Mouse (Mus musculus) liver, adult 2 months (tissue): Measurements from ENCODE around the gene Kalrn. TPM values are rescaled to one million over a fixed set of nuclear protein-coding genes. Genes with fewer than 3 reads are reported as not detected.

Experiments used
- DNase-seq: peaks from one replicate; pipeline ENCODE4 v3.0.0-alpha.2; 2011; ENCODE audit warnings: low read depth, low spot score; ENCODE audit errors: extremely low read depth
- H3K27ac ChIP-seq: fragments of 200-500 bp; replicated peaks from 2 replicates; pipeline ENCODE4 v1.5.1; 2012; ENCODE audit warnings: low read depth, mild to moderate bottlenecking, control low read depth, inconsistent platforms, low read length; ENCODE audit not compliant: insufficient read depth
- H3K27me3 ChIP-seq: fragments of 200-500 bp; 2 replicates; pipeline ENCODE4 v1.6.1; 2012; ENCODE audit warnings: mild to moderate bottlenecking, moderate library complexity, low read length, inconsistent platforms; ENCODE audit not compliant: control insufficient read depth, insufficient read depth
- H3K36me3 ChIP-seq: fragments of 200-500 bp; 2 replicates; pipeline ENCODE4 v1.6.1; 2012; ENCODE audit warnings: low read length, inconsistent platforms; ENCODE audit not compliant: control insufficient read depth, insufficient read depth
- H3K4me1 ChIP-seq: fragments of 200-500 bp; 2 replicates; pipeline ENCODE4 v1.6.1; 2011; ENCODE audit warnings: low read length; ENCODE audit not compliant: control insufficient read depth, insufficient read depth
- H3K4me3 ChIP-seq: fragments of 200-500 bp; 2 replicates; pipeline ENCODE4 v1.5.1; 2011; ENCODE audit warnings: low read depth, mild to moderate bottlenecking, control low read depth, low read length, moderate library complexity; ENCODE audit not compliant: insufficient read depth
- H3K79me2 ChIP-seq: fragments of 200-500 bp; 2 replicates; pipeline ENCODE4 v1.6.1; 2012; ENCODE audit warnings: inconsistent platforms, mild to moderate bottlenecking, low read length, moderate library complexity; ENCODE audit not compliant: control insufficient read depth, insufficient read depth
- H3K9ac ChIP-seq: fragments of 200-500 bp; 2 replicates; pipeline ENCODE4 v1.6.1; 2012; ENCODE audit warnings: low read depth, mild to moderate bottlenecking, control low read depth, inconsistent platforms, low read length
- CTCF ChIP-seq: fragments of 200-500 bp; IDR thresholded peaks from 2 replicates; pipeline ENCODE4 v1.5.1; 2011; ENCODE audit warnings: low read depth, low read length, control low read depth
- POLR2A ChIP-seq: fragments of 200-500 bp; IDR thresholded peaks from 2 replicates; pipeline ENCODE4 v1.6.1; 2011; ENCODE audit warnings: low read length, control low read depth; ENCODE audit not compliant: insufficient read depth; ENCODE audit errors: extremely low read depth
- WGBS: fragments of 180-500 bp; shearing (Covaris S2); methylation state at CpG from one replicate; pipeline ENCODE4 v1.1.7; 2018; 5-methylcytosine and 5-hydroxymethylcytosine counted together
- polyA plus RNA-seq: library from polyadenylated mRNA; depleted of rRNA; stranded (reverse); fragments of >200 nt; gene quantifications from 2 replicates; pipeline ENCODE4 v1.2.3, GENCODE M21; 2012
- total RNA-seq: library from RNA; depleted of rRNA; stranded (reverse); fragments of >200 nt; gene quantifications from 2 replicates; pipeline ENCODE4 v1.2.3, GENCODE M21; 2014

Gene Kalrn
- total and polyA plus RNA-seq, 2 experiments, result 14.0 to 34.8 TPM

- WGBS, result 65% methylated on average over 11 of the region's 11 CpGs
- Histone ChIP-seq H3K79me2 (no peaks in the 10 kb centered on the region), H3K9ac (no peak overlapping the region), H3K4me1 (no peaks in the 10 kb centered on the region), H3K27ac (no peak overlapping the region), H3K36me3 (no peaks in the 10 kb centered on the region), H3K27me3 (0 out of 2 replicates have a peak, but pooled peaks cover 2% of the 10 kb centered on the region), H3K4me3 (no peak overlapping the region)
- TF ChIP-seq POLR2A, result no peak
- no peak for TF ChIP-seq CTCF
- DNase-seq, result no peak
These were observed 9.6 kb downstream of the Kalrn start for GRCm38 (mm10) chr16:34563593-34564280.

DNA sequence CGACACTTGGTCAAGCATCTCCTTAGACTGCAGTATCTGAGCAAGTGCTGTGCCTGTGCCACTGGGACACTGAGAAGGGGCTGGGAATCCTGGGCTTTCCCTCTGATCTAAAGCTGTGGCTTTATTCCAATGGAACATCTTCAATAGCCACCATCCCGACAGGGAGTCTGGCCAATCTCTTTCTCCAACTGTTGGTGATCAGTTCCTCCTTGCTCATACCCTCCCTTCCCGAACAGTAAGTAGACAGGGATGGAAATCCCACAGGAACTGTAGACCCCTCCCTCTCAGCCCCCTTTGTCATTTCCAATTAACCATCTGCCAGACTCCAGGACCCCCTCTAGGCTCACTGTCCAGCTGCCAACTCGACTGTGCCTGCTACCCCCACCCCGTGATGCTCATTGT, 11.6 kb downstream of the Kalrn start:
- 68% methylated on average over 5 of the region's 5 CpGs for WGBS
- TF ChIP-seq CTCF (no peak), POLR2A (no peak)

GRCm38 (mm10) chr16:34560814-34561213, 12.5 kb downstream of the Kalrn start:
- TF ChIP-seq POLR2A (no peak), CTCF (no peak)
- Histone ChIP-seq H3K27ac (no peak overlapping the region), H3K36me3 (no peaks in the 10 kb centered on the region), H3K4me3 (no peak overlapping the region), H3K27me3 (0 out of 2 replicates have a peak, but pooled peaks cover 2% of the 10 kb centered on the region), H3K79me2 (no peaks in the 10 kb centered on the region), H3K4me1 (no peaks in the 10 kb centered on the region), H3K9ac (no peak overlapping the region)
- 87% methylated on average over 5 of the region's 5 CpGs for WGBS
- DNase-seq, result no peak

More for the DNA sequence above, 11.6 kb downstream of the Kalrn start:
- Histone ChIP-seq H3K79me2 (no peaks in the 10 kb centered on the region), H3K27ac (no peak overlapping the region), H3K36me3 (no peaks in the 10 kb centered on the region), H3K9ac (no peak overlapping the region), H3K4me3 (no peak overlapping the region), H3K27me3 (0 out of 2 replicates have a peak, but pooled peaks cover 2% of the 10 kb centered on the region), H3K4me1 (no peaks in the 10 kb centered on the region)
- DNase-seq, result no peak

DNA sequence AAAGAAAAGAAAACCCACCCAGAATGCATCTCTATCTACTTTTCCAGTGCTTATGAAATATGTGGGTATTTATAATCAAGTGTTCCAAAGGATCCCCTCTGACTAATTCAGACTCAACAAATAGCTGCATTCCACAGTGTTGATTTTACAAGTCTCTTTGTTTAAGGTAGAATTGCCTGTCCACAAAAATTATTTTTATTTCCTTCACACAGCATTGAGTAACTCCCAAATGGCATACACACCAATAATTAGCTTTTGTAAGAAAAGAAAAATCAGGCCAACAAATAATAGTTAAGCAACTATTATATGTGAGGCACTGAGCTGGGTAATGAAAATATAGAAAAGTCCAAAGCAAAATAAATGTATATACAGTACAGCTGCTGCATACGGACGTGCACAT, 12.9 kb downstream of the Kalrn start:
- 90% methylated on average over 2 of the region's 2 CpGs for WGBS
- Histone ChIP-seq H3K36me3 (no peaks in the 10 kb centered on the region), H3K79me2 (no peaks in the 10 kb centered on the region), H3K9ac (no peak overlapping the region), H3K4me1 (no peaks in the 10 kb centered on the region), H3K27me3 (0 out of 2 replicates have a peak, but pooled peaks cover 2% of the 10 kb centered on the region), H3K4me3 (no peak overlapping the region), H3K27ac (no peak overlapping the region)
- DNase-seq, result no peak
- no peak for TF ChIP-seq CTCF
- no peak for TF ChIP-seq POLR2A

- DNase-seq, result no peak
- 72% methylated on average over 6 of the region's 6 CpGs for WGBS
These were observed 15.4 kb downstream of the Kalrn start for GRCm38 (mm10) chr16:34557891-34558290.

GRCm38 (mm10) chr16:34552731-34553130, 20.6 kb downstream of the Kalrn start:
- Histone ChIP-seq H3K27me3 (no peaks in the 10 kb centered on the region), H3K27ac (no peak overlapping the region), H3K4me1 (no peaks in the 10 kb centered on the region), H3K36me3 (no peaks in the 10 kb centered on the region), H3K4me3 (no peak overlapping the region), H3K79me2 (no peaks in the 10 kb centered on the region), H3K9ac (no peak overlapping the region)
- 94% methylated on average over 1 of the region's 1 CpGs for WGBS
- DNase-seq, result no peak
- TF ChIP-seq CTCF, result no peak
- TF ChIP-seq POLR2A, result no peak

More at GRCm38 (mm10) chr16:34557891-34558290, 15.4 kb downstream of the Kalrn start:
- H3K27me3 ChIP-seq, result no peaks in the 10 kb centered on the region
- no peaks in the 10 kb centered on the region for H3K36me3 ChIP-seq
- no peaks in the 10 kb centered on the region for H3K79me2 ChIP-seq
- no peak overlapping the region for H3K9ac ChIP-seq
- no peak overlapping the region for H3K4me3 ChIP-seq
- no peak overlapping the region for H3K27ac ChIP-seq
- no peaks in the 10 kb centered on the region for H3K4me1 ChIP-seq
- TF ChIP-seq CTCF (no peak), POLR2A (no peak)
